Mouse (Mus musculus) stomach, postnatal 0 days (tissue): ENCODE measurements around the gene Pou6f2. TPM values are rescaled to one million over a fixed set of nuclear protein-coding genes. Genes with fewer than 3 reads are reported as not detected.
A peak's percentile ranks its signal among the peaks of the same experiment; 100 is the strongest.

Experiments
- ATAC-seq: fragments of 200-750 bp; cut with Nextera tagmentation; 2 replicates; pipeline ENCODE4 v1.8.0; 2017; ENCODE audit not compliant: low FRiP score, low TSS enrichment
- DNase-seq: peaks from one replicate; pipeline ENCODE4 v3.0.0-alpha.2; 2016; ENCODE audit warnings: low spot score
- H3K27ac ChIP-seq: fragments of 300-500 bp; sonication (generic); replicated peaks from 2 replicates; pipeline ENCODE4 v1.5.1; 2014; ENCODE audit warnings: mild to moderate bottlenecking, control low read depth
- H3K27me3 ChIP-seq: fragments of 300-500 bp; sonication (generic); 2 replicates; pipeline ENCODE4 v1.6.1; 2014; ENCODE audit warnings: low read length; ENCODE audit not compliant: control insufficient read depth, insufficient read depth
- H3K36me3 ChIP-seq: fragments of 300-500 bp; sonication (generic); 2 replicates; pipeline ENCODE4 v1.6.1; 2014; ENCODE audit warnings: low read length, mixed read lengths; ENCODE audit not compliant: control insufficient read depth, insufficient read depth
- H3K4me1 ChIP-seq: fragments of 300-500 bp; sonication (generic); replicated peaks from 2 replicates; pipeline ENCODE4 v1.6.1; 2014; ENCODE audit warnings: antibody characterized with exemption; ENCODE audit not compliant: control insufficient read depth, insufficient read depth
- H3K4me2 ChIP-seq: fragments of 300-500 bp; sonication (generic); replicated peaks from 2 replicates; pipeline ENCODE4 v1.6.1; 2014; ENCODE audit warnings: low read depth, mild to moderate bottlenecking, control low read depth, moderate library complexity
- H3K4me3 ChIP-seq: fragments of 300-500 bp; sonication (generic); 2 replicates; pipeline ENCODE4 v1.5.1; 2014; ENCODE audit warnings: low read depth, low read length, control low read depth
- H3K9ac ChIP-seq: fragments of 300-500 bp; sonication (generic); 2 replicates; pipeline ENCODE4 v1.6.1; 2014; ENCODE audit warnings: mild to moderate bottlenecking, low read length, control low read depth, mixed read lengths
- H3K9me3 ChIP-seq: fragments of 300-500 bp; sonication (generic); 2 replicates; pipeline ENCODE4 v1.6.1; 2016; ENCODE audit warnings: low read length; ENCODE audit not compliant: control insufficient read depth
- CTCF ChIP-seq: IDR thresholded peaks from 2 replicates; pipeline ENCODE4 v1.5.1; 2016; ENCODE audit warnings: antibody characterized with exemption, low read depth, mild to moderate bottlenecking, moderate library complexity
- EP300 ChIP-seq: optimal IDR thresholded peaks from 2 replicates; pipeline ENCODE3; 2016; ENCODE audit warnings: antibody characterized with exemption
- WGBS: fragments of 180-500 bp; shearing (Covaris S2); extraction: QIAGEN DNeasy Blood & Tissue Kit; methylation state at CpG from one replicate; pipeline ENCODE4 v1.1.7; 2014; 5-methylcytosine and 5-hydroxymethylcytosine counted together
- polyA plus RNA-seq: library from polyadenylated mRNA; unstranded; fragments of >200 nt; fragmentation: Nextera tagmentation; extraction: Ambion mirVana; gene quantifications from 2 replicates; pipeline ENCODE4 v1.2.1, GENCODE M21; 2015

Gene Pou6f2
- polyA plus RNA-seq, 1 experiment from 2014 or later: 0.05 TPM

DNA sequence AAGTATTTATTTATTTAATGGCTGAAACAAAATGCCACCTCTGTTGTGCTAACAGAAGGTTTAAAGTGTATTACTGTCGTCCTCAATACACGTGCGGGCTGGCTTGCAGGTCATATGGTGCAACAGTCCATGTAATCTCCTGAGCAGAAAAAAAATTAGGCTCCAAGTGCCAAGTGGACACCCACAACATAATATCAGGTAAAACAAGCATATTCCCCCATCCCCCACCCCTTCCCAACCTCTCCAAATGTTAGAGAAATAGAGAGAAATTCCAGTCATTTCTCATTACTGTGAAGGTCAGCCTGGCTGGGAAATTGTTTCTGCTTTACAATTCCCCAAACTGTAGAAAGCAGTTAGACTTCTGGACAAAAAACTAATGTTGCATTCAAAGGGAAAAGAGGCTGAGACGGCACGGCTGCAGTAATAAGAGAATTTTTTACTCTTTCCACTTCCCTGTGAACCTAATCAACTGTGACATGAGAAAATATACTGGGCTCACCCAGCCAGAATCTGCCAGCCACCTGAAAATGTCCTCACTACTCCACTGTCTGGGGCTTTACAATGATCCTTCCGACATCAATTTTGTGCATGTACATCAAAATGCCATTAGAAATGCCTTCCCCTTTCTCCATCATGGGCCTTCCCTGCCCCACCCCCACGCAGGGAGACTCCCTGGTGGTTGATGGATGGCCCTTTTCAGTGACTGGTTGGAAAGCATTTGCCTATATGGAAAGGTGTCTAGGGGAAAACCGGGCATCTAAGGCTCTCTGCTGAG is 192.8 kb downstream of the Pou6f2 start:
- WGBS: 48% methylated on average over 8 of the region's 8 CpGs
- TF ChIP-seq EP300: no peak
- no peak for TF ChIP-seq CTCF

DNA sequence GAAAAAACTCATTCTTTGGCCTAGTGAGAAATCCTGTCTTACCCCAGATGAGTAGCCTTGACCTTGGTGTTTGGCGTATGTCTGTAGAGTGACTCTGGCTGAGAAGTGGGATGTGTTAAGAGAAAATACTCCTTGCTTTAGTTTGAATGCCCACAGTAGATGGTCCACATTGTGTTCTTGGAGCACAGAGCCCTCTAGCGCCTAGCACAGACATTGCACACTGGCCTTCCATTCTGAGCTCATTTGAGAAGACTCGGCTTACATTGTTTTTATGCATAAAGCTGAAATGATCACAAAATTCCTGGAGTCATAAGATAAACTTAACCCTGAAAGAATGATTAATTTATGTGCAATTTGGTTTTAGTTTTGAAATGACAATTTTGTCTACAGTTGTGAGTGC is 223.5 kb downstream of the Pou6f2 start:
- Histone ChIP-seq H3K4me1 (no peaks in the 10 kb centered on the region), H3K4me3 (no peak overlapping the region), H3K36me3 (no peaks in the 10 kb centered on the region), H3K9me3 (no peaks in the 10 kb centered on the region), H3K4me2 (no peak overlapping the region), H3K27me3 (no peaks in the 10 kb centered on the region), H3K9ac (no peak overlapping the region), H3K27ac (no peak overlapping the region)
- ATAC-seq (no peak), DNase-seq (peak; percentile 14)
- 55% methylated on average over 3 of the region's 3 CpGs for WGBS
- TF ChIP-seq EP300 (no peak), CTCF (peak; percentile 72)

More for the DNA sequence above, 192.8 kb downstream of the Pou6f2 start:
- H3K4me1 ChIP-seq: no peaks in the 10 kb centered on the region
- no peaks in the 10 kb centered on the region for H3K9me3 ChIP-seq
- ATAC-seq: no peak
- no peaks in the 10 kb centered on the region for H3K36me3 ChIP-seq
- H3K4me2 ChIP-seq: no peak overlapping the region
- H3K27ac ChIP-seq: no peak overlapping the region
- no peak for DNase-seq
- no peaks in the 10 kb centered on the region for H3K27me3 ChIP-seq
- H3K9ac ChIP-seq: no peak overlapping the region
- no peak overlapping the region for H3K4me3 ChIP-seq

DNA sequence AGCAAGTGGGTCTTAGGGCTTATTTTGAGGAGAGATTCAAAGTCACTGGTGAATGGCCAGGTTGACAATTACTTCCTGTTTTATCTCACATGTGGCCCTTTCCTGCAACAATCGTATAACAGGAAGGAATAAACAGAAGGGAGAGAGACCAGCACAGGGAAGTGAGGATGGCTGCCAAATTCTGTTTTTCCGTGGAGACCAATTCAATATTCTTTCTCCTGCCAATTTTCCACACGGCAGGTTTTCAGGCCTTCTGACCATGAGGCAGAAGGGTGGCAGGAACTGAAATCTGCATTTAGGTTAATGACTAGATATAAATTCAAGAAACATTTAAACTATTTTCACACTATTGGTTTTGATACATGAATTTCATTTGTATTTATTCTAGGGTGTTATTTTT is 224.5 kb downstream of the Pou6f2 start:
- no peak overlapping the region for H3K4me2 ChIP-seq
- H3K27ac ChIP-seq: no peak overlapping the region
- no peaks in the 10 kb centered on the region for H3K9me3 ChIP-seq
- DNase-seq (no peak), ATAC-seq (no peak)
- no peak overlapping the region for H3K9ac ChIP-seq
- WGBS: 42% methylated on average over 3 of the region's 3 CpGs
- H3K27me3 ChIP-seq: no peaks in the 10 kb centered on the region
- H3K36me3 ChIP-seq: no peaks in the 10 kb centered on the region
- no peak overlapping the region for H3K4me3 ChIP-seq
- H3K4me1 ChIP-seq: no peaks in the 10 kb centered on the region
- TF ChIP-seq CTCF (no peak), EP300 (no peak)

DNA sequence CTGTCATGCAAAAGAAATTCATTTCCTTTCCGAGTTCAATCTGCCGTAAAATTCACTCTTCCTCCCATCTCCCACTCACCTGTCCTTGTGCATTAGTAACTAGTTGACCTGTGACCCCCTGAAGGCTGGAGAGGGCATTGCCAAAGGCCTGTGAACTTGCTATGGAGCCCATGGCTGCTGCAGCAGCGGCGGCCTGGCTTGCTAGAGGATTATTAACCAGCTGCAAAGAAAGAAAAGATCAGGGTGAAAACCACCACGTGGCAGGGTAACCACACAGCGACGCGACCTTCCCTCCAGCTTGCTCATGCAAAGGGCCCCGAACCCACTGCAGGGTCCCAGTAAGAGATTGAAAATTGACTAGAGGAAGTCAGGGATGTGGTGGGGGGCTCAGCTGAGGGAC is 225.2 kb downstream of the Pou6f2 start:
- Histone ChIP-seq H3K27ac (no peak overlapping the region), H3K27me3 (no peaks in the 10 kb centered on the region), H3K9me3 (no peaks in the 10 kb centered on the region), H3K9ac (no peak overlapping the region), H3K36me3 (no peaks in the 10 kb centered on the region), H3K4me2 (no peak overlapping the region), H3K4me1 (no peaks in the 10 kb centered on the region), H3K4me3 (no peak overlapping the region)
- no peak for DNase-seq
- no peak for ATAC-seq
- no peak for TF ChIP-seq EP300
- no peak for TF ChIP-seq CTCF
- 26% methylated on average over 9 of the region's 9 CpGs for WGBS

DNA sequence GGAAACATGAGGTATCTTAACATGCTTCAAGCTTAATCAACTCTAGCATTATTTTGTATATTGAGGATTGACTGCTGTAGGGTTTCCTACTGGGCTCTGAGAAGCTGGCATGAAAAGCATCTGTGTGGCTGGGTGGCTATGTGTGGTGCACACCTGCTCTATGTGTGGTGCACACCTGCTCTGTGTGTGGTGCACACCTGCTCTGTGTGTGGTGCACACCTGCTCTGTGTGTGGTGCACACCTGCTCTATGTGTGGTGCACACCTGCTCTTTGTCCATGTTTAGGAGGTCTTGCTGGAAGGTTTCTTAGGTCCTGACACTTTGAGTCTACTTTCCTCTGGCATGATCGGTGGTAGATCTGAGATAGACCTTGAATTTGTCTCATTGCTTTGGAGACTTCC is 233.3 kb downstream of the Pou6f2 start:
- no peak overlapping the region for H3K4me3 ChIP-seq
- no peak overlapping the region for H3K27ac ChIP-seq
- 88% methylated on average over 1 of the region's 1 CpGs for WGBS
- no peaks in the 10 kb centered on the region for H3K9me3 ChIP-seq
- DNase-seq (no peak), ATAC-seq (no peak)
- TF ChIP-seq EP300 (no peak), CTCF (no peak)
- H3K4me1 ChIP-seq: no peaks in the 10 kb centered on the region
- H3K9ac ChIP-seq: no peak overlapping the region
- H3K36me3 ChIP-seq: no peaks in the 10 kb centered on the region
- H3K4me2 ChIP-seq: no peak overlapping the region
- H3K27me3 ChIP-seq: no peaks in the 10 kb centered on the region

DNA sequence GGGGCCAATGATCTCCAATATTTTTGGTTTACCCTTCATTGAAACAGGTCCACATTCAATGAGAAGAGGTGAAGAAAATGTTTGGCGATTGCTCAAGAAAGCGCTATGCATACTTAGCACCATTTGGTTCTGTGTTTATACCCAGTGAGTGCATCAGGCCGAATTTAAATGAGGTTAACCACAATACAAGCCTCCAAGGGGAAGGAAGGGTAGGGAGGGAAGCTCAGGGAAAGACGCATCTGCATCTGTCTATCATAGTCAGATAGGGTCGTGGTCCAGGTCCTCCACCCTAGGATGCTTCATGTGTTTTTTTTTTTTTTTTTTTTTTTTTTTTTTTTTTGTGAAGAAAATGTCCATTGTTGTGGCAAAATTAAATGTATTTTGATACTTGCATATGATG is 236.9 kb downstream of the Pou6f2 start:
- Histone ChIP-seq H3K27ac (no peak overlapping the region), H3K36me3 (no peaks in the 10 kb centered on the region), H3K27me3 (no peaks in the 10 kb centered on the region), H3K4me2 (no peak overlapping the region), H3K9me3 (no peaks in the 10 kb centered on the region), H3K9ac (no peak overlapping the region), H3K4me3 (no peak overlapping the region), H3K4me1 (no peaks in the 10 kb centered on the region)
- DNase-seq (no peak), ATAC-seq (no peak)
- 65% methylated on average over 5 of the region's 5 CpGs for WGBS
- no peak for TF ChIP-seq CTCF
- no peak for TF ChIP-seq EP300
